8 mouse cellular contexts compared by ENCODE assay signal in the genomic region with DNA sequence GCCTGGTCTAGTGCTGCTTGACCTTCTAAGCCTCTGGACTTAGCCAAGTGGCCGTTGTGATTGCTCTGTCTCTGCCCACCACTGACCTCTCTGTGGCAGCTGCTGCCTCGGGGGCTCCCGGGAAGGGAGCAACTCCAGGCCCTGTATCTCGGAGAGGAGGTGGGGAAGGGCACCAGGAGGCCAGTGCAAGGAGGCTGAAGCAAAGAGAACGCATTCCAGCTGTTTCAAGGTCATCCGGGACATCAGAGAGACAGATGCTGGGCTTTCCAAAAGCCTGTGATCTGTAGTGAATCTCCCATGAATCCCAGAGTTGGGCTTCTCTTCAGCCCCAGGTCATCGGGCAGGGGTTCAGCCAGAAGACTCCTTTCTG. TPM values are rescaled to one million over a fixed set of nuclear protein-coding genes. Genes with fewer than 3 reads are reported as not detected.
DNase-seq lines count a peak whose midpoint lies in the region; ATAC-seq and TF ChIP-seq lines count a peak whose summit lies in the region.

No protein-coding gene starts in this region.

- intact Hi-C loops in heart, postnatal 25 days (cut with DNase I), result loop anchor here (2.0 kb wide), 1 partner anchor 16 kb away; no protein-coding TSS in a partner anchor

- no peak overlapping the region for H3K4me3 ChIP-seq in heart, embryonic 14.5 days (ENCODE audit: control insufficient read depth in 1 of 2, insufficient read depth in 1 of 2, low read depth in 1 of 2, low read length in 2 of 2)
- H3K4me3 ChIP-seq in cortical plate, adult 2 months (ENCODE audit: insufficient read depth, low read length), result no peak overlapping the region
- H3K4me3 ChIP-seq in intestine, embryonic 15.5 days (replicated peaks), result no peak overlapping the region
- H3K4me3 ChIP-seq in midbrain, embryonic 15.5 days, result no peak overlapping the region

- peak overlapping the region; percentile 3; the same call in 1 of the 2 replicates for H3K4me2 ChIP-seq in heart, embryonic 14.5 days (ENCODE audit: low read length)
- H3K4me2 ChIP-seq in intestine, embryonic 15.5 days (replicated peaks), result peak overlapping the region; percentile 12; the same call in 1 of the 2 replicates
- no peak overlapping the region for H3K4me2 ChIP-seq in midbrain, embryonic 15.5 days

- H3K9ac ChIP-seq in heart, embryonic 14.5 days (ENCODE audit: low read length), result 0 out of 2 replicates have a peak overlapping the region, but pooled peaks have one; percentile 18
- no peak overlapping the region for H3K9ac ChIP-seq in intestine, embryonic 15.5 days
- H3K9ac ChIP-seq in midbrain, embryonic 15.5 days, result no peak overlapping the region

- H3K36me3 ChIP-seq in heart, embryonic 14.5 days (ENCODE audit: control insufficient read depth, insufficient read depth, low read length), result no peaks in the 10 kb centered on the region
- H3K36me3 ChIP-seq in intestine, embryonic 15.5 days, result no peaks in the 10 kb centered on the region
- no peaks in the 10 kb centered on the region for H3K36me3 ChIP-seq in midbrain, embryonic 15.5 days (replicated peaks)

- WGBS in heart, embryonic 14.5 days, result 9% methylated on average over 7 of the region's 7 CpGs
- WGBS in intestine, embryonic 15.5 days, result 17% methylated on average over 7 of the region's 7 CpGs
- WGBS in midbrain, embryonic 15.5 days, result 28% methylated on average over 7 of the region's 7 CpGs

- H3K4me1 ChIP-seq in heart, embryonic 14.5 days (ENCODE audit: control insufficient read depth in 2 of 2, insufficient read depth in 2 of 2, low read length in 2 of 2), result peaks cover 36 to 44% of the 10 kb centered on the region in 2 experiments
- peaks cover 2% of the 10 kb centered on the region; the same call in 1 of the 2 replicates for H3K4me1 ChIP-seq in cortical plate, adult 2 months (ENCODE audit: control insufficient read depth, insufficient read depth, low read length)
- peaks cover 23% of the 10 kb centered on the region for H3K4me1 ChIP-seq in intestine, embryonic 15.5 days (replicated peaks)
- H3K4me1 ChIP-seq in midbrain, embryonic 15.5 days, result peaks cover 12% of the 10 kb centered on the region

- no peak for TF ChIP-seq POLR2A in cortical plate, adult 2 months (IDR thresholded peaks at IDR 0.05; ENCODE audit: extremely low read depth, insufficient read depth, low read length)

- no peak; the same call in 1 of the 2 replicates for ATAC-seq in heart, embryonic 14.5 days (ENCODE audit: insufficient number of reproducible peaks, insufficient read depth, low FRiP score, low read depth)
- ATAC-seq in intestine, embryonic 15.5 days, result no peak; the same call in none of the 2 replicates
- 0 out of 2 replicates have a peak, but pooled peaks have one; percentile 33 for ATAC-seq in midbrain, embryonic 15.5 days (replicated peaks)

- no peak for DNase-seq in heart, postnatal 25 days (ENCODE audit: low spot score)
- DNase-seq in ovary, postnatal 36 days (ENCODE audit: low spot score), result no peak
- DNase-seq in left cerebral cortex, adult 9 months (ENCODE audit: low spot score in 2 of 2), result no peak
- no peak for DNase-seq in thymus, adult 18-20 months

- no peaks in the 10 kb centered on the region for H3K27me3 ChIP-seq in heart, embryonic 14.5 days (ENCODE audit: control insufficient read depth, insufficient read depth, low read length)
- no peaks in the 10 kb centered on the region for H3K27me3 ChIP-seq in intestine, embryonic 15.5 days (replicated peaks)
- no peaks in the 10 kb centered on the region for H3K27me3 ChIP-seq in midbrain, embryonic 15.5 days (replicated peaks)

- H3K9me3 ChIP-seq in heart, embryonic 14.5 days (ENCODE audit: control insufficient read depth, low read length), result no peaks in the 10 kb centered on the region
- no peaks in the 10 kb centered on the region for H3K9me3 ChIP-seq in intestine, embryonic 15.5 days
- no peaks in the 10 kb centered on the region for H3K9me3 ChIP-seq in midbrain, embryonic 15.5 days

- no peak for TF ChIP-seq CTCF in cortical plate, adult 2 months (IDR thresholded peaks at IDR 0.05; ENCODE audit: extremely low read depth, insufficient read depth, low read length)

- H3K27ac ChIP-seq in heart, embryonic 14.5 days (replicated peaks in 1 of 2; ENCODE audit: control insufficient read depth in 1 of 2, insufficient read depth in 1 of 2, low read depth in 2 of 2, low read length in 2 of 2), result peak overlapping the region; percentile 90 to 95
- H3K27ac ChIP-seq in cortical plate, adult 2 months (ENCODE audit: insufficient read depth, low read length), result peak overlapping the region; percentile 24; the same call in 1 of the 2 replicates
- peak overlapping the region; percentile 91 for H3K27ac ChIP-seq in intestine, embryonic 15.5 days
- peak overlapping the region; percentile 31; the same call in 1 of the 2 replicates for H3K27ac ChIP-seq in midbrain, embryonic 15.5 days

RNA-seq across cellular contexts. Expression of a gene that starts 54.5 kb away (rescaled TPM):
- polyA plus RNA-seq in heart, embryonic 14.5 days (2014; fragmentation: Nextera tagmentation; extraction: Ambion mirVana), result 0.95 and 1.0 TPM in 2 replicates
- 10 to 100 TPM in 1 of 2 experiments, 1 to 10 TPM in 1; 8.9 to 11.6 TPM for total RNA-seq in heart, postnatal 25 days (2021)
- polyA plus RNA-seq in cortical plate, adult 2 months (2012; rRNA removed), result 2.3 and 2.4 TPM in 2 replicates
- 0.48 and 0.49 TPM in 2 replicates for polyA plus RNA-seq in intestine, embryonic 15.5 days (2015; fragmentation: Nextera tagmentation; extraction: Ambion mirVana)
- 0.81 and 0.89 TPM in 2 replicates for polyA plus RNA-seq in midbrain, embryonic 15.5 days (2015; fragmentation: Nextera tagmentation; extraction: Ambion mirVana)

Comparison
In these comparisons a context has a peak if more than half of its experiments do, and no peak if none do; other contexts are left out.
1. H3K27ac ChIP-seq: peak in every context shown above with its lines; median percentile 92 in heart, embryonic 14.5 days; 91 in intestine, embryonic 15.5 days; 31 in midbrain, embryonic 15.5 days; 24 in cortical plate, adult 2 months.